ENCODE assay signal across 10 mouse cellular contexts in genomic region chr6:91715988-91716810, GRCm38 (mm10). TPM values are rescaled to one million over a fixed set of nuclear protein-coding genes. Genes with fewer than 3 reads are reported as not detected.
DNase-seq lines count a peak whose midpoint lies in the region; ATAC-seq and TF ChIP-seq lines count a peak whose summit lies in the region.
"Had no signal": no experiment of that assay in that cellular context is flagged by ENCODE, and none has a peak within 500 bp of the region (broad histone marks: within the 10 kb centered on the region; RNA-seq: fewer than 3 reads in every experiment).

No protein-coding gene starts in this region.

- no peak for DNase-seq in heart, postnatal 0 days (ENCODE audit: low spot score)
- no peak for DNase-seq in liver
- no peak for DNase-seq in embryonic facial prominence, embryonic 10.5 days (ENCODE audit: low spot score)
- no peak for DNase-seq in cerebellum, postnatal 10 days
- DNase-seq in thymus, adult 18-20 months, result no peak
- no peak for DNase-seq in thymus, postnatal 10 days (ENCODE audit: low spot score in 2 of 2)
- DNase-seq: midbrain, embryonic 14.5 days had no signal

- peaks cover 6% of the 10 kb centered on the region; the same call in 1 of the 2 replicates for H3K4me1 ChIP-seq in heart, postnatal 0 days (ENCODE audit: control insufficient read depth, insufficient read depth)
- peaks cover 58% of the 10 kb centered on the region for H3K4me1 ChIP-seq in heart, embryonic 11.5 days (ENCODE audit: control insufficient read depth, insufficient read depth, low read length)
- peaks cover 23% of the 10 kb centered on the region for H3K4me1 ChIP-seq in liver, embryonic 16.5 days (ENCODE audit: control insufficient read depth, low read depth, low read length)
- H3K4me1 ChIP-seq in embryonic facial prominence, embryonic 10.5 days, result peaks cover 69% of the 10 kb centered on the region

- 69% methylated on average over 6 of the region's 6 CpGs for WGBS in heart, postnatal 0 days
- WGBS in heart, embryonic 11.5 days (ENCODE audit: insufficient replicate concordance), result 76% methylated on average over 6 of the region's 6 CpGs
- 29% methylated on average over 6 of the region's 6 CpGs for WGBS in liver, embryonic 16.5 days (ENCODE audit: insufficient replicate concordance)
- 80% methylated on average over 6 of the region's 6 CpGs for WGBS in embryonic facial prominence, embryonic 10.5 days

- peaks cover 17% of the 10 kb centered on the region; the same call in 1 of the 2 replicates for H3K36me3 ChIP-seq in heart, postnatal 0 days (replicated peaks; ENCODE audit: control insufficient read depth, insufficient read depth, low read length)
- H3K36me3 ChIP-seq in heart, embryonic 11.5 days (ENCODE audit: control insufficient read depth, insufficient read depth, low read length), result no peaks in the 10 kb centered on the region; the same call in 1 of the 2 replicates
- H3K36me3 ChIP-seq in liver, embryonic 16.5 days (ENCODE audit: control insufficient read depth, insufficient read depth), result no peaks in the 10 kb centered on the region
- H3K36me3 ChIP-seq in embryonic facial prominence, embryonic 10.5 days (replicated peaks), result peaks cover 26% of the 10 kb centered on the region

- peak overlapping the region; percentile 26; the same call in 1 of the 2 replicates for H3K27ac ChIP-seq in heart, postnatal 0 days (ENCODE audit: low read depth)
- no peak overlapping the region for H3K27ac ChIP-seq in heart, embryonic 11.5 days (ENCODE audit: low read depth, low read length)
- peak overlapping the region; percentile 61 for H3K27ac ChIP-seq in liver, embryonic 16.5 days (ENCODE audit: low read length)
- 0 out of 2 replicates have a peak overlapping the region, but pooled peaks have one; percentile 14 for H3K27ac ChIP-seq in embryonic facial prominence, embryonic 10.5 days (replicated peaks)
- H3K27ac ChIP-seq: liver, embryonic 14.5 days had no signal

- H3K27me3 ChIP-seq in heart, postnatal 0 days (ENCODE audit: control insufficient read depth, insufficient read depth, low read length), result no peaks in the 10 kb centered on the region
- no peaks in the 10 kb centered on the region for H3K27me3 ChIP-seq in heart, embryonic 11.5 days (ENCODE audit: control insufficient read depth, insufficient read depth, low read length)
- H3K27me3 ChIP-seq in liver, embryonic 16.5 days (ENCODE audit: control insufficient read depth, insufficient read depth, low read depth, low read length), result no peaks in the 10 kb centered on the region
- no peaks in the 10 kb centered on the region for H3K27me3 ChIP-seq in embryonic facial prominence, embryonic 10.5 days (replicated peaks; ENCODE audit: low read depth, poor library complexity, severe bottlenecking)

- no peak for TF ChIP-seq EP300 in heart, postnatal 0 days (IDR thresholded peaks at IDR 0.05; ENCODE audit: low read depth)

- H3K9me3 ChIP-seq in heart, postnatal 0 days (replicated peaks; ENCODE audit: control insufficient read depth, low read length), result no peaks in the 10 kb centered on the region
- H3K9me3 ChIP-seq in heart, embryonic 11.5 days (replicated peaks; ENCODE audit: control insufficient read depth, low read length), result no peaks in the 10 kb centered on the region
- no peaks in the 10 kb centered on the region for H3K9me3 ChIP-seq in liver, embryonic 16.5 days (replicated peaks; ENCODE audit: control insufficient read depth, low read length)
- H3K9me3 ChIP-seq in embryonic facial prominence, embryonic 10.5 days, result no peaks in the 10 kb centered on the region

- no peak overlapping the region for H3K9ac ChIP-seq in heart, postnatal 0 days (replicated peaks; ENCODE audit: low read depth, low read length)
- H3K9ac ChIP-seq in heart, embryonic 11.5 days (ENCODE audit: low read depth, low read length), result no peak overlapping the region
- H3K9ac ChIP-seq in liver, embryonic 16.5 days (ENCODE audit: low read depth, low read length), result no peak overlapping the region
- H3K9ac ChIP-seq: liver, embryonic 14.5 days had no signal

- TF ChIP-seq CTCF in heart, postnatal 0 days (IDR thresholded peaks at IDR 0.05; ENCODE audit: low read depth), result no peak

- H3K4me3 ChIP-seq in heart, postnatal 0 days (ENCODE audit: low read depth, low read length), result no peak overlapping the region
- no peak overlapping the region for H3K4me3 ChIP-seq in heart, embryonic 11.5 days (ENCODE audit: low read depth, low read length)
- H3K4me3 ChIP-seq in liver, embryonic 16.5 days (ENCODE audit: low read depth, low read length), result no peak overlapping the region
- H3K4me3 ChIP-seq in embryonic facial prominence, embryonic 10.5 days, result no peak overlapping the region

- no peak overlapping the region for H3K4me2 ChIP-seq in heart, postnatal 0 days (ENCODE audit: low read depth, low read length)
- H3K4me2 ChIP-seq in heart, embryonic 11.5 days, result no peak overlapping the region
- H3K4me2 ChIP-seq in liver, embryonic 16.5 days (ENCODE audit: low read depth, low read length), result no peak overlapping the region

- ATAC-seq in heart, postnatal 0 days (ENCODE audit: insufficient read depth, low read depth), result no peak
- ATAC-seq in heart, embryonic 11.5 days (replicated peaks; ENCODE audit: insufficient number of reproducible peaks, low FRiP score, low TSS enrichment), result no peak
- ATAC-seq in liver, embryonic 16.5 days (ENCODE audit: low read depth), result 0 out of 2 replicates have a peak, but pooled peaks have one; percentile 10

RNA-seq across cellular contexts. Expression of gene Slc6a6, which starts 32.3 kb away (rescaled TPM):
- 95.3 and 149 TPM in 2 replicates for total RNA-seq in heart, postnatal 0 days (2014; rRNA removed; ENCODE audit: low replicate concordance)
- polyA plus RNA-seq in heart, postnatal 0 days (2015; fragmentation: Nextera tagmentation; extraction: Ambion mirVana), result 87.4 and 116 TPM in 2 replicates
- 54.7 and 63.0 TPM in 2 replicates for polyA plus RNA-seq in heart, embryonic 11.5 days (2014; fragmentation: Nextera tagmentation; extraction: Ambion mirVana)
- 17.1 and 20.5 TPM in 2 replicates for polyA plus RNA-seq in liver, embryonic 16.5 days (2015; fragmentation: Nextera tagmentation; extraction: Ambion mirVana)
- polyA plus RNA-seq in embryonic facial prominence, embryonic 10.5 days (2016; fragmentation: Nextera tagmentation; extraction: Ambion mirVana), result 55.5 and 59.2 TPM in 2 replicates
